Mouse (Mus musculus) heart, postnatal 4 days (tissue): ENCODE results near the gene Dcun1d3. TPM values are rescaled to one million over a fixed set of nuclear protein-coding genes. Genes with fewer than 3 reads are reported as not detected.
A peak's percentile ranks its signal among the peaks of the same experiment; 100 is the strongest.

Source experiments
- DNase-seq: peaks from one replicate; pipeline ENCODE4 v3.0.0; 2021
- total RNA-seq, 2 experiments: library from RNA; stranded (reverse); gene quantifications; 2 replicates each; pipeline ENCODE4 v1.2.3; 2021

Dcun1d3 gene
- total RNA-seq, 2 experiments from 2014 or later, result 13.9 to 15.9 TPM

DNA sequence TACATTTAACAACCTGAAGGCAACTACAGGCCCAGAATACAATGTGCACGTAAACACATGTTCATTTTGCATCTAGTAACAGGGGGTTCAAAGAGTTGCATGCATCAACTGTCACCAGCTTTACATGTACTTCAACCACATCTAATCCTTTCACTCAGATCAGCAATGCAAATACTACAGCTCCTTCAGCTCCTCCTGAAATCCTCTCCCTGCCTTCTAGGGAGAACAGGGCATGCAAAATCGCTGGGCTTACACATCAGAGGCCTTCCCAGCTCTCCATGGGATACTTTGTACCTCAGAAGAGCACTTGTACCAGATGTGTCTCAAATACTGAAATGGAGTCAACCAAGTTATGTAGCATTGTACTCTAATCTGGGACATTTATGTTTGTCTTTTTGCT is 23.0 kb downstream of the Dcun1d3 start:
- DNase-seq, result no peak

DNA sequence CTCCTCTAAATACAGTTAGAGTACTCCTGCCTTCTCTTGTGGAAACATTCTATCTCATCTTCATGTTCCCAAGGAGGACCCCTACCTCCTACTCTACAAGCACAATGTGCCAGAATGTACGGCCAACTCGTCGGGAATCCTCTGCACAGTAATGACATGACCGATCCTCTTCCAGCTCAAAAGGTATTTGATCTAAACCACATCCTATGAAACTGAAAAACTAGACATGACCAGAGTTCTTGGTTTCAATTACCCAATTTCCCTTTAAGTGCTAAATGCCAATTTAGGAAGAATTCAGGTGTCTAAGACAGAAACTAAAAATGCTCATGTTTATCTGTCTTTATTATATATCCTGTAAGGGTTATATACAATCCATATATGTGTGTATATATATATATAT is 23.9 kb downstream of the Dcun1d3 start:
- DNase-seq, result no peak

DNA sequence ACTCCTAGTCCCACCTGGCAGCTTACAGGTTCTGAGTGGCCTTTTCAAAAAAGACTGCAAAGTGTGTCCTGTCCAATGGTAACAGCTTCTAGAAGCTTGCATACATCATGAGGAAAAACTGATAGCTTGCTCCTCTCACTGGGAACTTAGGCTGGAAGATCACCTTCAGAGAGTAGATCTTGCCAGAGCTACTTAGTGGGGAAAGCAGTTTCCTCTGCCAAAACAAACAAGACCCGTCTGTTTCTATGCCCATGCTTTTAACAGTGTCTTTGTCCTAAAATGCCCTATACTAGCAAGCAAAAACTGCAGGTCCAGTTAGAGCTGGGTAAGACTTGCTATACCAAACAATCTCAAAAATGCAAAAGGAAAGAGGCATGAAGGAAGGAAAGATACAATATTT is 30.0 kb downstream of the Dcun1d3 start:
- DNase-seq, result no peak

DNA sequence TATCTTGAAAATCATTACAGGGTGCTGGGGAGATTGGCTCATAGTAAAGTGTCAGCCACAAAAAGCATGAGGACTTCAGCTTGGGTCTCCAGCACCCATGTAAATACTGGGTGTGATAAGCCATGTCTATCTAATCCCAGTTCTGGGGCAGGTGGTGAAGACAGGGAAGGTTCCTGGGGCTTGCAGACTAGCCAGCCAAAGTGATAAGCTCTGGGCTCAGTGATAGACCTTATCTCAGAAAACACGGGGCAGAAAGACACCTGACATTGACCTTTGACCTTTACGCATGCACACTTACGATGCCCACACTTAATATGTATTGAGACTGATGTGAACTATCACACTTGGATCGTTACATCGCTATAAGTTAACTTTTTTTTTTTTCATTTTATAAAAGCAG is 31.6 kb downstream of the Dcun1d3 start:
- no peak for DNase-seq

DNA sequence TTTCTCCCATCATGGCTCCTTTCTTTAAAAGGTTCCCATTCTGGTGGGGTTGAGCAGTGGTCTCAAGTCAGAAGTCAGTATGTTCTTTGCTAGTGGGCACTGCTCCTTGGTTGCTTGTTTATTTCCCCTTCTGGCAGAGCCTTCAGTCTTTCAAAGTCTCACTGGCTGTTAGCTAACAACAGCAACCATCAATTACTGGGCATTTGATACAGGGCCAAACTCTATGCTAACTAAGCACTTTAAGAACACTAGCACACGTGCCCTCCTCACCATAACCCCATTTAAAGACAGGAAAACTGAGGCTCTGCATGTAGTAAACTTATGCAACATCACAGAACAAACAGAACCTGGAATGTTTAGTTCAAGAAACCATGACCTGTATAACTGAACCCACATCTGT is 33.9 kb downstream of the Dcun1d3 start:
- no peak for DNase-seq

DNA sequence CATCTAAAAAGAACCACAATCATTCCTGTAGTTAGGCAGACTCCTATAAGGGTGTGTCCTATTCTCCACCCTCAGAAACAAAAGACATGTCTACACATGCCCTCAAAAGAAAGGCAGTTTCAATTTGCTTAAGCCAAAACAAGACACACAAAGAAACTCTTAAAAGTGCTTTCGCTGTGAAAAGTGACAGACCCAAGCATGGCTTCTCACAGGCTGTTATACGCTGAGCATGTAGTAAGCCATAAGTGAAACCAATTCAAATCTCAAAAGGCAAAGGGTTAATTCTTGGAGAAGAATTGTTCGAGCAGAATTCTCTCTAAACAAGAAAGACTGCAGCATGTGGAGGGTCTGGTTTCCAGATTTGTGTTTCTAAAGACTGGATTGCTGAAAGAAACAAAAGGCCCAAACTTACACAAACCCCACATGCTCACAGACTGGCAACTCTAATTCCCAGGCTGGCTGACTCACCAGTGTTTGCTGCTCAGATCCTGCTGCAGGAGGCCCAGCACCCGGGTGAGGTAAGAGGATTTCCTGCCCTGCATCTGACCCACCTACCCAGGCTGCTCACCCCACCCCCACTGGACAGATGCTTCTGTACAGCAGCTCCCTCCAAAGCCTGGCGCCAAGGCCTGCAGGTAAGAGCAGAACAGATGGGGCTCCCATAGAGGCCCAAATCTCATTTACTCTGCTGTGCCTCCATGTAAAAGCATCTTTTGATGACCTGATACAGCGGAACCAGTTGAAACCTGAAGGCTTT is 34.6 kb downstream of the Dcun1d3 start:
- DNase-seq, result peak; percentile 65

DNA sequence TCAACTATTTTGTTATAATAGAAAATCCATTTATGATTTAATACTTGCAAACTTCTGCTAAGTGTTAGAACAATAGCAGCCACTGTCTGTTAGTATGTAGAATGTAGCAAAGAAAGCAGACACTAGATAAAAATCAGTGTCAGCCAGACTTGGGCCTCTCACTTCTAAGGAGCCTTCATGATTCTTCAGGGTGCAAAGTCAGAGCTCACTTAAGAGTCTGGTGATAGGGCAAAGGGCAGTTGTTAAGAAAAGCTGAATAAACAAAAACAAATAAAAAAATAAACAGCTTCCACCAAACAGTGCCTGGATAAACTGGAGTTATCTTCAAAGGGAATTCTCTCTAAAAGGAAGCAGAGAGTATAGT is 35.1 kb downstream of the Dcun1d3 start:
- no peak for DNase-seq

DNA sequence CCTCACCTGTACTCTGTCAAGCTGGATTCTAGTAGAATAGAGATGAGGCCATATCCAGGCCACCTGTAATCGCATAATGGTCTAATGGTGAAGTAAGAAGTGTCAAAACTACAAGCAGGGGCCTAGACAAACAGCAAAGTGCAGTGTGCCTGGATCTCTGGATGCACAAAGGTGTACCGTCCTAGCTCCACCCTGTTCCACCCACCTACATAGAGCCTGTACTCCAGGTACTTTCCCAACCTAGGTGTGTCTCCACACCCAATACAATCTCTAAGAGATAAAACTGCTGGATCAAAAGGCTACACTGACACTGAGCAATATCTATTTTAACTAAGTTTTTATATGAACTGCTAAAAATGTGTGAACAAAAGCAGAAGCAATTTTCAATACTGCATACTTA is 35.5 kb downstream of the Dcun1d3 start:
- no peak for DNase-seq

DNA sequence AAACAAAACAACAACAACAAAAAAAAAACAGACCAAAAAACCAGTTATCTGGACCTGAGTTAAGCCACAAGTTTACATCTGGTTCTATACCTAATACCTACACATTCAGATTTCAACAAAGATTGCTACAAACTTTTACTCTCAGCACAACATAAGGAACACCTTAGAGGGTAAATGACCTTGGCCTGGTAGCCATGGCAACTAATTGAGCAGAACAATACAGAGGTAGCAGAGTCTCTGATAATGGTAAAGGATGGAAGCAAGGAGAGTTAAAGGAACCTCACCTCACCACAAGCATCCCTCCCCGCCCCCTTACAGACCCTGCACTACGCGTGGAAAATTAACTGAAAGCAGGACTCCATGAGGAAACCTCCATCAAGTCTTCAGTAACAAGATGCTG is 36.0 kb downstream of the Dcun1d3 start:
- no peak for DNase-seq

DNA sequence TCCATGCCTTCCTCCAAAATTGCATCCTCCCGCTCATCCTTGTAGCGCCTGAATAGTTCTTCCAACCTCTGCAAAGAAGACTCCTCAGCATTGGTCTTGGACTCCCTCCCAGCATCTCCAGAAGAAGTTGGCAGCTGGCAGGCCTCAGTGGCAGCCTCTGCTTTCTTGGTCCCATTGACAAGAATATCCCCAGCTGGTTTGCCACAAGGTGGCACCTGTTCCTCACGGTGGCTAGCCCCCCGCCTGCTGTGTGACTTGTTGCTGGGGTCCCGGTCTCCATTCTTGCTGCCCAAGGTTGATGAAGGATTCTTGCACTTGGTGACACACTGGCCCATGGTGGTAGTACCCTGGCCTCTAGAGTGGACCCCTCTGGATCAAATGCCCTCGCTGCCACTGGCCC is 36.6 kb downstream of the Dcun1d3 start:
- DNase-seq, result peak; percentile 22

DNA sequence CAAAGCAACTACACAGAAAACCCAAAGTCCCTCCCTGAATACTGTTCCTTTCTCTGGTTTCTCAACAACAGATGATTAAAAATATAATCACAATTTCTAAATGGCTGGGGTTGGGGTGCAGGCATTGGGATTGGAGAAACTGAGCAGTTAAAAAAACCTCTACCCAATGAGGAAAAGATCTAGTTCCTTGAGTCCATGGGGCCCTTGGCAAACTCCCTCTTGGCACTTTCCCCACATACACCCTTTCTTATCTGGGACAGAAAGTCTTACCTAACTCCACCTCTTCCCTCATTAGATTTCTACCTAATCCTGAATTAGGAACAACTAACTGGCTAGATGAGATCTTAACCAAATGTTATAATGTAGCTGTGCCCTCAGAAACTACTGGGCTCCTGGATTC is 41.1 kb downstream of the Dcun1d3 start:
- no peak for DNase-seq

DNA sequence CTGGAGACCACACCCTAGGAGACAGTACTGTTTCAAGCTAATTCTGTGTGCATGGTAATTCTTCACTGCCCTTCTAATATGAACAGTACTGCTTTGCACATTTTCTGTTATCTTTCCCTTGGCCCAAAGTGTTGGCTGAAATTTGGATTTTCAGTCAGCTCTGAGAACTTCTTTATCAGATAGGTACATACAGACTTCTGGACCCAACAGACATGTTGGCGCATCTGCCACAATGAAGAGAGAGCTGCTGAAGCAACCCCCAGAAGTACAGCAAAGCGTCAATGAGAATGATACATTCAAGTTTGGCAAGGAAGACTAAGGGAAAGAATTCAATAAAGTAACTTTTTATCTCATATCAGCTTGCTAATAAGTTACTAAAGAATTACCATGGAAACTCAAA is 41.7 kb downstream of the Dcun1d3 start:
- no peak for DNase-seq

DNA sequence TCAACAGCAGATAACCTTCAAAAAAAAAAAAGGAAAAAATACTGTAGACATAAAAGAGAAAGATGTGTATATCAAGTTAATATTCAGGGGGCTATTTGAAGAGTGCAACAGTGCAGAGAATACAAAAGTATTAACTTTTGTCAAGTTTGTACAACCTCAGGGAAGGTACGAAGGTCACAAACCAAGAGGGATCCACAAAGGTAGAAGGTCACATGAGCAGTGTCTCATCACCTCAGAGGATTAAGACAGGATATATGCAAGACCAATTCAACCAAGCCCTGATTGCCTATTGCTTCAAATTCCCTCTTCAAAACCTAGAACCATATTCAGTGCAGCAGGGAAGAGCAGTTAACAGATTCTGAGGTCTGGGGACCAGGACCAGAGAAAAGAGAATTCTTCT is 42.9 kb downstream of the Dcun1d3 start:
- DNase-seq, result no peak

DNA sequence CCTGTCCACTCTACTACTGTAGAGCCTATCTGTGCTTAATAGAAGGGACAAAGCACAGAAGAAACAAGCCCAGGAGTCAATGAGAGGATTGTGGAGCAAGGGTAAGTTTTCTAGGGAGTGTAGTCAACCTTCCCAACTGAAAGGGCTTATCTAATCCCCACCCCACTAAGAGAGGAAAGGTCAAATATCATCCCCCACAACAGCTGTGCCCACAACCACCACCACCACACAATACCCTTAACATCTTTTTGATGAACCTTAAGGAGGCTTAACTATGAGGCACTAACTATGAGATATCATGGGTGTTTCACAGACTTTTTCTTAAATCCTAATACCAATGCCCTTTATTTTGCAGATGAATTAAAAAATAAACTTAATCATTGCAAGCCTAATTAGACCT is 43.6 kb downstream of the Dcun1d3 start:
- no peak for DNase-seq

DNA sequence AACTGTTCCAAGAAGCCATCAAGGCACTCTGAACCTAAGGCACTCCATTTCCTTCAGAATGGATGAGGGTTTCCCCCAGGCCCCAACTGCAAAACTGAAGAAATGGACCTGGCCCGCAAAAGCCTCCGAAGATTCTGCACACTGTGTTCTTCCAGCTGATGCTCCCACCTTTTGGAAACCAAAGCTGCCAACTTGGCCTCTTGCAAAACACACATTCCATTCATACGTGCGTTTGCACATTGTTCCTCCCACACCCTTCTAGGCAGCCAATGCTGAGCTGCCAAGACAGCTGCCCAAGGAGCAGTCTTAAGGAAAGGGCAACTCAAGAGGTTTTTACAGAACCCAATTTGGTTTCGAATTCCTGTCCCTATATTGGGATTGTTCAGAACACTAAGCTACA is 45.4 kb downstream of the Dcun1d3 start:
- peak; percentile 19 for DNase-seq

DNA sequence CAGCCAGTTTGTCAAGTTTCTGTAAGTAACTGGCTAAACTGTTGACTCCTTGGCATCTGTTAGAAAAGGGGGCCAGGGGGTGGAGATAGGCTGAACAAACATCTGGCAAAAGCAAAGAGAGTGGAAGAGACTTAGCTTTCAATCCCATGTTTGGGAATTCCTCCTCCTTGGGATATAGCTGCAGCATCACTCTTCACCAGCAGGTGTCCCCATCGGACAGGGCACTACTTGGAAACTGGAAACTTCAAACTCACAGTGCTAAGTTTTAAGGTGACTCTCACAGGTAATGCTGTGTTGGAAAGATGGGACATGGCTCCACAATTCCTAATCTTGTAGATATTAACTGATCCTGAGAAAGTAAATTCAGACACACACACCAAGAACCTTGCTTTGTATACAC is 47.0 kb downstream of the Dcun1d3 start:
- peak; percentile 84 for DNase-seq

DNA sequence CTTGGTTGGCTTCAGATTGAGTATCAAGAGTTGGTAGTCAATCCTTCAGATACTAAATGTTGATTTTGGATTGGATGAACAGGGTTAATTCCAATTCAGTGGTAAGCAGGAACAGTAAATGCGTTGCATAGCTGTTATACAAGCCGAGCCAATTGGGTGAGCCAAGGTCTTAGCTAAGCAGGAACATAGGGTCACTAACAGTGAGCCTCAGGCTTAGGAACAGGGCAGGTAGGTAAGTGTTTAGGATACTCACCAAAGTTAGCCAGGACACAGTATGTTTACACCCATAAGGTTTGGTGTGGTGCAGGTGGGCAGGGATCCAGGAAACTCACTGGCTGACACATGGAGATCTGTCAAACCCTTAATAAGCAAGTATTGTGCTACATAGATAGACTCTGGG is 48.7 kb downstream of the Dcun1d3 start:
- no peak for DNase-seq

DNA sequence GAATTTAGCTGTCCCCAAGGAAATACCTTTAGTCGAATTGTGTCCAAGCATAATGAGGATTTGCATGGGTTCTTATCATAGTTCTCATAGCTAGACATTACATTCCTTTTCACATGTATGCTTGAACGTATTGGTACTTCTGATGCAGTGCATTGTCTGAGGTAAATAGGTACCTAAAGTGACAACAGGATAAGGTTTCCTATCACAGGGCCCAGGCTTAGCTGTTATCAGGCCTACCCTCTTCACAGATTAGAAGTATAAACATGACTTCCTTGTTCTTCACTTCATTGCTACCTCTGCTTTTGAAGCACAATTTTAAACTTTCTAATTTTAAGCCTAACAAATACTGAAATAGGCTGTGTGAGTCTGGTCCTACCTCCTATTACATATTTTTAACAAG is 50.6 kb downstream of the Dcun1d3 start:
- DNase-seq, result no peak

DNA sequence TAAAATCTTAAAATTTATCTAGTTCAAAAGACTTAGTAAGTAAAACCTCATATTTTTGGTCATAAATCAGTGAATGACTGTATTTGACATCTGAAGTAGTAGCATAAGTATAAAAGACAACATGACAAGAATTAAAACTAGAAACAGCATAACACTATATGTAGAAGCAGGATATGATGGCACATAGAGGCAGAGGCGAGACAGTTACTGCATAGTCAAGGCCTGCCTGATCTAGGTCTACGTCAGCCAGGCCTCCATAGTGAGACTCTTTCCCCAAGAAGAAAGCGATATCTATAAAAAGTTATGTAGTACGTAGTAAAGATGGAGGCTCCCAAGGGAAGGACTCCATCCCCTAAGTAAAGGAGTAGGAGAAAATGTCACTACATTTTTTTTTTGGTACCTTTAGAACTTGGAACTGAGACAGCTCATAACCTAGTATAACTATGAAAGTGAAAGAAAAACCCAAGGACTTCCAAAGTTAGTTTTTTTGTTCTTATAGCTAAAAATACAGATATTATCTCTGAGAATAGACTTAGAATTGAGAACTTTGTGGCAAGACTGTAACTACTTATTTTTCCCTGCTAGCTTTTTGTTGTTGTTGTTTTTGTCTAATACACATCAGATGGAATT is 54.2 kb downstream of the Dcun1d3 start:
- no peak for DNase-seq

DNA sequence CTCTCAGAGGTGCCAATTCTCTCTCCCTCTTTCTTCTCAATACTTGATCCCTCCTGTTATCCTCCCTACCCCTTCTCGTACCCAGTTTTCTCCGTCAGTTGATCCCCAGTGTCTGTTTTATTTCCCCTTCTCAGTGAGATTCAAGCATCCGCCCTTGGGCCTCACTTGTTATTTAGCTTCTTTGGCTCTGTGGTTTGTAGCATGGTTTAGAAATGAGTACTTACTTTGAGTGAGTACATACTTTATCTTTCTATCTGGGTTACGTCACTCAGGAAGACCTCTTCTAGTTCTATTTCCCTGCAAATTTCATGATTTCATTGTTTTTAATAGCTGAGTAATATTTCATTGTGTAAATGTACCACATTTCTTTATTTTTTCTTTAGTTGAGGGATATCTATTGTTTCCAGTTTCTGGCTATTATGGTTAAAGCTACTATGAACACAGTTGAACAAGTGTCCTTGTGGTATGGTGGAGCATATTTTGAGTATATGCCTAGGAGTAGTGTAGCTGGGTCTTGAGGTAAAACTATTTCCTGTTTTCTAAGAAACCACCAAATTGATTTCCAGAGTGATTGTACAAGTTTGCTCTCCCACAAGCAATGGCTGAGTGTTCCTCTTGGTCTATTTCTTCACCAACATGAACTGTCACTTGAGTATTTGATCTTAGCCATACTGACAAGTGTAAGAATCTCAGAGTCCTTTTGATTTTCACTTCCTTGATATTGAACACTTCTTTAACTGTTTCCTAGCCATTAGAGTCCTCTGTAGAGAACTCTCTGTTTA is 59.9 kb downstream of the Dcun1d3 start:
- DNase-seq, result no peak

DNA sequence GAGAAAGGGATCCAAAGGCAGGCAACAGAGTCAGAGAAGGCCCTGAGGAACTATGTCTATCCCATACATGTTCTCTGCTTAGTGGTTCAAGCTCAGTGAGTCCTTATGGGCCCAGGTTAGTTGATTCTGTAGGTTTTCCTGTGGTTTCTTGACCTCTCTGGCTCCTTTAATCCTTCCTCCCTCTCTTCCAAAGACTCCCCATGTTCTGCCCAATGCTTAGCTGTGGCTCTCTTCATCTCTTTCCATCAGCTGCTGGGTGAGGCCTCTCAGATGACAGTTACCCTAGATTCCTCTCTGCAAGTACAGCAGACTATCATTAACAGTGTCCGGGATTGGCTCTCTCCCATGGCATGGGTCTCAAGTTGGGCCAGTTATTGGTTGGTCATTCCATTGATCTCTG is 60.7 kb downstream of the Dcun1d3 start:
- DNase-seq, result no peak

DNA sequence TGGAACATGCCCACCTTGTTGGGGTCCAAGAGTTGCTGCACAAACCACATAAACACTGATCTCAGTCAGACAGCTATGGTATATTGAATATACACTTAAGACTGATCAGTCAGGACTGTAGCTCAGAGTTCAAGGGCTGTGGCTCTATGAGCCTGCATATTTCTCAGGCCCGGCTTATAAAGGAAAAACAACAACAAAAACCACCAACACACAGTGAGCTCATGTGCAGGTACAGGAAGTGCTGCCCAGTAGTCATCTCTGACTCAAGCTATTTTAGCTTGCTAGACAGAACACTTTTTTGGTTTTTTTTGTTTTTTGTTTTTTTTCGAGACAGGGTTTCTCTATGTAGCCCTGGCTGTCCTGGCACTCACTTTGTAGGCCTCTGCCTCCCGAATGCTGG is 87.4 kb downstream of the Dcun1d3 start:
- DNase-seq, result no peak

DNA sequence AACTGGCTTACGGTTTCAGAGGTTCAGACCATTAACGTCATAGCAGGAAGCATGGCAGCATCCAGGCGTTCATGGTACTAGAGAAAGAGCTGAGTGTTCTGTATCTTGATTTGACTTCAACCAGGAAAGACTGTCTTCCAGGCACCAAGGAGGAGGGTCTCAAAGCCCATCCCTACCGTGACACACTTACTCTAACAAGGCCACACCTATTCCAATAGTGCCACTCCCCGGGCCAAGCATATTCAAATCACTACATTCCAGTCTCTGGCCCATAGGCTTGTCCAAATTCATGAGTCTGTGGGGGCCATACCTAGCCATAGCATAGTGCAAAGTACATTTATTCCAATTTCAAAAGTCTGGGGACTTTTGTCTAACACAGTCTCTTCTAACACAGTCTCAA is 88.7 kb downstream of the Dcun1d3 start:
- no peak for DNase-seq
